Mouse (Mus musculus) CH12.LX (cell line): ENCODE data around the gene Adcy7.

Experiments
- CTCF ChIP-seq, 2 experiments: IDR thresholded peaks in 1 of 2; conservative IDR thresholded peaks in 1 of 2; 2 replicates each; pipeline ENCODE4 v1.5.1; 2011 to 2012; ENCODE audit warnings: low read depth in 2 of 2, low read length in 2 of 2, improper control_type of control experiment in 1 of 2, inconsistent platforms in 1 of 2, mild to moderate bottlenecking in 1 of 2, moderate library complexity in 1 of 2
- KAT2A ChIP-seq: IDR thresholded peaks from 2 replicates; pipeline ENCODE4 v1.6.1; 2012; ENCODE audit warnings: low read length, improper control_type of control experiment, inconsistent platforms; ENCODE audit not compliant: insufficient replicate concordance
- MAFK ChIP-seq: IDR thresholded peaks from 2 replicates; pipeline ENCODE4 v1.6.1; 2011; ENCODE audit warnings: low read length, improper control_type of control experiment; ENCODE audit not compliant: insufficient replicate concordance
- POLR2A ChIP-seq: IDR thresholded peaks from 2 replicates; pipeline ENCODE4 v1.6.1; 2011; ENCODE audit warnings: low read depth, mild to moderate bottlenecking, improper control_type of control experiment, low read length
- RCOR1 ChIP-seq: conservative IDR thresholded peaks from 2 replicates; pipeline ENCODE4 v1.6.1; 2012; ENCODE audit warnings: low read depth, mild to moderate bottlenecking, inconsistent platforms, low read length, improper control_type of control experiment
- SIN3A ChIP-seq: IDR thresholded peaks from 2 replicates; pipeline ENCODE4 v1.6.1; 2012; ENCODE audit warnings: low read length, improper control_type of control experiment, inconsistent platforms
- USF1 ChIP-seq: IDR thresholded peaks from 2 replicates; pipeline ENCODE4 v1.6.1; 2014; ENCODE audit warnings: low read depth, mild to moderate bottlenecking, inconsistent platforms, low read length, improper control_type of control experiment
- ZNF384 ChIP-seq: IDR thresholded peaks from 2 replicates; pipeline ENCODE4 v1.6.1; 2012; ENCODE audit warnings: low read depth, low read length, improper control_type of control experiment, inconsistent platforms

GRCm38 (mm10) chr8:88294977-88295376, 22.8 kb downstream of the Adcy7 start:
- TF ChIP-seq KAT2A = no peak
- TF ChIP-seq USF1 = no peak
- no peak for TF ChIP-seq CTCF (conservative IDR thresholded peaks at IDR 0.05 in 1 of 2, IDR thresholded peaks at IDR 0.05 in 1 of 2; ENCODE audit: low read depth in 2 of 2, low read length in 2 of 2)
- no peak for TF ChIP-seq SIN3A
- TF ChIP-seq ZNF384 = no peak
- TF ChIP-seq MAFK = no peak
- no peak for TF ChIP-seq POLR2A
- no peak for TF ChIP-seq RCOR1
